Mouse (Mus musculus): ENCODE results near the gene Cask. TPM values are rescaled to one million over a fixed set of nuclear protein-coding genes. Genes with fewer than 3 reads are reported as not detected.

The Cask gene
- polyA plus RNA-seq, 1 experiment from 2014 or later: 62.2 TPM

- no peaks in the 10 kb centered on the region for H3K4me1 ChIP-seq (ENCODE audit: control insufficient read depth, insufficient read depth, low read length)
- 79% methylated on average over 1 of the region's 1 CpGs for WGBS
- ATAC-seq (ENCODE audit: low read depth): no peak; the same call in 1 of the 2 replicates
Measured at GRCm38 (mm10) chrX:13729835-13730480, 121.2 kb downstream of the Cask start.

GRCm38 (mm10) chrX:13725573-13726403 lies 125.4 kb downstream of the Cask start:
- no peak overlapping the region for H3K4me3 ChIP-seq (ENCODE audit: low read depth, low read length)
- ATAC-seq (ENCODE audit: low read depth): no peak

More at GRCm38 (mm10) chrX:13729835-13730480, 121.2 kb downstream of the Cask start:
- Histone ChIP-seq H3K4me3 (ENCODE audit: low read depth, low read length) (no peak overlapping the region), H3K9ac (replicated peaks; ENCODE audit: low read depth, low read length) (no peak overlapping the region), H3K27ac (ENCODE audit: low read depth, low read length) (no peak overlapping the region), H3K4me2 (ENCODE audit: low read depth, low read length) (no peak overlapping the region), H3K36me3 (ENCODE audit: control insufficient read depth, insufficient read depth, low read length) (no peaks in the 10 kb centered on the region), H3K27me3 (ENCODE audit: control insufficient read depth, insufficient read depth, low read length) (no peaks in the 10 kb centered on the region), H3K9me3 (ENCODE audit: control insufficient read depth, low read length) (no peaks in the 10 kb centered on the region)

GRCm38 (mm10) chrX:13720296-13720829 lies 130.8 kb downstream of the Cask start:
- 86% methylated on average over 7 of the region's 7 CpGs for WGBS
- Histone ChIP-seq H3K27me3 (ENCODE audit: control insufficient read depth, insufficient read depth, low read length) (no peaks in the 10 kb centered on the region), H3K4me1 (ENCODE audit: control insufficient read depth, insufficient read depth, low read length) (no peaks in the 10 kb centered on the region), H3K4me3 (ENCODE audit: low read depth, low read length) (no peak overlapping the region), H3K27ac (ENCODE audit: low read depth, low read length) (no peak overlapping the region), H3K9me3 (ENCODE audit: control insufficient read depth, low read length) (no peaks in the 10 kb centered on the region), H3K9ac (replicated peaks; ENCODE audit: low read depth, low read length) (no peak overlapping the region), H3K36me3 (ENCODE audit: control insufficient read depth, insufficient read depth, low read length) (no peaks in the 10 kb centered on the region), H3K4me2 (ENCODE audit: low read depth, low read length) (no peak overlapping the region)
- ATAC-seq (ENCODE audit: low read depth): no peak

More at GRCm38 (mm10) chrX:13725573-13726403, 125.4 kb downstream of the Cask start:
- H3K36me3 ChIP-seq (ENCODE audit: control insufficient read depth, insufficient read depth, low read length): no peaks in the 10 kb centered on the region
- H3K27ac ChIP-seq (ENCODE audit: low read depth, low read length): no peak overlapping the region
- 55% methylated on average over 8 of the region's 8 CpGs for WGBS
- no peaks in the 10 kb centered on the region for H3K4me1 ChIP-seq (ENCODE audit: control insufficient read depth, insufficient read depth, low read length)
- H3K4me2 ChIP-seq (ENCODE audit: low read depth, low read length): no peak overlapping the region
- no peaks in the 10 kb centered on the region for H3K9me3 ChIP-seq (ENCODE audit: control insufficient read depth, low read length)
- H3K9ac ChIP-seq (replicated peaks; ENCODE audit: low read depth, low read length): no peak overlapping the region
- no peaks in the 10 kb centered on the region for H3K27me3 ChIP-seq (ENCODE audit: control insufficient read depth, insufficient read depth, low read length)

GRCm38 (mm10) chrX:13718283-13718682 lies 132.9 kb downstream of the Cask start:
- ATAC-seq (ENCODE audit: low read depth): no peak
- Histone ChIP-seq H3K36me3 (ENCODE audit: control insufficient read depth, insufficient read depth, low read length) (no peaks in the 10 kb centered on the region), H3K9me3 (ENCODE audit: control insufficient read depth, low read length) (no peaks in the 10 kb centered on the region), H3K9ac (replicated peaks; ENCODE audit: low read depth, low read length) (no peak overlapping the region), H3K27ac (ENCODE audit: low read depth, low read length) (no peak overlapping the region), H3K4me2 (ENCODE audit: low read depth, low read length) (no peak overlapping the region), H3K4me1 (ENCODE audit: control insufficient read depth, insufficient read depth, low read length) (no peaks in the 10 kb centered on the region), H3K27me3 (ENCODE audit: control insufficient read depth, insufficient read depth, low read length) (no peaks in the 10 kb centered on the region), H3K4me3 (ENCODE audit: low read depth, low read length) (no peak overlapping the region)
- WGBS: 69% methylated on average over 1 of the region's 1 CpGs

GRCm38 (mm10) chrX:13716796-13717569 lies 134.2 kb downstream of the Cask start:
- Histone ChIP-seq H3K4me2 (ENCODE audit: low read depth, low read length) (no peak overlapping the region), H3K36me3 (ENCODE audit: control insufficient read depth, insufficient read depth, low read length) (no peaks in the 10 kb centered on the region), H3K4me1 (ENCODE audit: control insufficient read depth, insufficient read depth, low read length) (no peaks in the 10 kb centered on the region), H3K9ac (replicated peaks; ENCODE audit: low read depth, low read length) (no peak overlapping the region), H3K4me3 (ENCODE audit: low read depth, low read length) (no peak overlapping the region), H3K27me3 (ENCODE audit: control insufficient read depth, insufficient read depth, low read length) (no peaks in the 10 kb centered on the region), H3K9me3 (ENCODE audit: control insufficient read depth, low read length) (no peaks in the 10 kb centered on the region), H3K27ac (ENCODE audit: low read depth, low read length) (no peak overlapping the region)
- no peak for ATAC-seq (ENCODE audit: low read depth)
- WGBS: 88% methylated on average over 4 of the region's 4 CpGs

GRCm38 (mm10) chrX:13710174-13710573 lies 141.0 kb downstream of the Cask start:
- H3K9ac ChIP-seq (replicated peaks; ENCODE audit: low read depth, low read length): no peak overlapping the region
- WGBS: 52% methylated on average over 2 of the region's 2 CpGs
- no peak overlapping the region for H3K27ac ChIP-seq (ENCODE audit: low read depth, low read length)
- ATAC-seq (ENCODE audit: low read depth): peak; percentile 44; the same call in 1 of the 2 replicates
- H3K4me1 ChIP-seq (ENCODE audit: control insufficient read depth, insufficient read depth, low read length): no peaks in the 10 kb centered on the region
- no peaks in the 10 kb centered on the region for H3K36me3 ChIP-seq (ENCODE audit: control insufficient read depth, insufficient read depth, low read length)
- H3K9me3 ChIP-seq (ENCODE audit: control insufficient read depth, low read length): no peaks in the 10 kb centered on the region
- no peak overlapping the region for H3K4me3 ChIP-seq (ENCODE audit: low read depth, low read length)
- H3K4me2 ChIP-seq (ENCODE audit: low read depth, low read length): no peak overlapping the region
- H3K27me3 ChIP-seq (ENCODE audit: control insufficient read depth, insufficient read depth, low read length): no peaks in the 10 kb centered on the region

GRCm38 (mm10) chrX:13705051-13705450 lies 146.1 kb downstream of the Cask start:
- Histone ChIP-seq H3K27me3 (ENCODE audit: control insufficient read depth, insufficient read depth, low read length) (no peaks in the 10 kb centered on the region), H3K9ac (replicated peaks; ENCODE audit: low read depth, low read length) (no peak overlapping the region), H3K27ac (ENCODE audit: low read depth, low read length) (no peak overlapping the region), H3K9me3 (ENCODE audit: control insufficient read depth, low read length) (no peaks in the 10 kb centered on the region), H3K4me3 (ENCODE audit: low read depth, low read length) (no peak overlapping the region), H3K4me2 (ENCODE audit: low read depth, low read length) (no peak overlapping the region), H3K36me3 (ENCODE audit: control insufficient read depth, insufficient read depth, low read length) (no peaks in the 10 kb centered on the region), H3K4me1 (ENCODE audit: control insufficient read depth, insufficient read depth, low read length) (no peaks in the 10 kb centered on the region)
- no peak for ATAC-seq (ENCODE audit: low read depth)
- 39% methylated on average over 2 of the region's 2 CpGs for WGBS

GRCm38 (mm10) chrX:13700681-13701080 lies 150.5 kb downstream of the Cask start:
- H3K4me1 ChIP-seq (ENCODE audit: control insufficient read depth, insufficient read depth, low read length): no peaks in the 10 kb centered on the region
- H3K27me3 ChIP-seq (ENCODE audit: control insufficient read depth, insufficient read depth, low read length): no peaks in the 10 kb centered on the region
- 89% methylated on average over 3 of the region's 3 CpGs for WGBS
- H3K27ac ChIP-seq (ENCODE audit: low read depth, low read length): no peak overlapping the region
- no peak overlapping the region for H3K4me3 ChIP-seq (ENCODE audit: low read depth, low read length)
- no peaks in the 10 kb centered on the region for H3K36me3 ChIP-seq (ENCODE audit: control insufficient read depth, insufficient read depth, low read length)
- H3K9ac ChIP-seq (replicated peaks; ENCODE audit: low read depth, low read length): no peak overlapping the region
- no peak overlapping the region for H3K4me2 ChIP-seq (ENCODE audit: low read depth, low read length)
- no peaks in the 10 kb centered on the region for H3K9me3 ChIP-seq (ENCODE audit: control insufficient read depth, low read length)
- no peak for ATAC-seq (ENCODE audit: low read depth)

All from neural tube, embryonic 14.5 days (tissue).